Mouse (Mus musculus) lung, postnatal 0 days (tissue): Measurements from ENCODE around the gene Xpo4. TPM values are rescaled to one million over a fixed set of nuclear protein-coding genes. Genes with fewer than 3 reads are reported as not detected.

Experiments used
- ATAC-seq: fragments of 200-750 bp; cut with Nextera tagmentation; 2 replicates; pipeline ENCODE4 v1.8.0; 2017; ENCODE audit warnings: moderate library complexity
- DNase-seq: peaks from one replicate; pipeline ENCODE4 v3.0.0-alpha.2; 2016; ENCODE audit warnings: low spot score
- H3K27ac ChIP-seq: fragments of 300-500 bp; sonication (generic); 2 replicates; pipeline ENCODE4 v1.5.1; 2014; ENCODE audit warnings: antibody characterized with exemption, mild to moderate bottlenecking, low read length, mixed read lengths
- H3K27me3 ChIP-seq: fragments of 300-500 bp; sonication (generic); replicated peaks from 2 replicates; pipeline ENCODE4 v1.6.1; 2014; ENCODE audit warnings: low read length, mixed read lengths; ENCODE audit not compliant: insufficient read depth
- H3K36me3 ChIP-seq: fragments of 300-500 bp; sonication (generic); 2 replicates; pipeline ENCODE4 v1.6.1; 2014; ENCODE audit warnings: low read length, mixed read lengths; ENCODE audit not compliant: insufficient read depth
- H3K4me1 ChIP-seq: fragments of 300-500 bp; sonication (generic); 2 replicates; pipeline ENCODE4 v1.6.1; 2014; ENCODE audit warnings: antibody characterized with exemption, low read depth, low read length, mixed read lengths; ENCODE audit not compliant: insufficient read depth
- H3K4me2 ChIP-seq: fragments of 300-500 bp; sonication (generic); replicated peaks from 2 replicates; pipeline ENCODE4 v1.6.1; 2014; ENCODE audit warnings: low read depth, mild to moderate bottlenecking, low read length, moderate library complexity, mixed read lengths
- H3K4me3 ChIP-seq: fragments of 300-500 bp; sonication (generic); 2 replicates; pipeline ENCODE4 v1.5.1; 2014; ENCODE audit warnings: low read depth, low read length
- H3K9ac ChIP-seq: fragments of 300-500 bp; sonication (generic); replicated peaks from 2 replicates; pipeline ENCODE4 v1.6.1; 2014; ENCODE audit warnings: low read depth, mild to moderate bottlenecking
- H3K9me3 ChIP-seq: fragments of 300-500 bp; sonication (generic); 2 replicates; pipeline ENCODE4 v1.6.1; 2016; ENCODE audit warnings: low read length, mixed read lengths
- CTCF ChIP-seq: IDR thresholded peaks from 2 replicates; pipeline ENCODE4 v1.5.1; 2016; ENCODE audit warnings: antibody characterized with exemption, mild to moderate bottlenecking
- EP300 ChIP-seq: IDR thresholded peaks from 2 replicates; pipeline ENCODE4 v1.6.1; 2016; ENCODE audit warnings: antibody characterized with exemption, mild to moderate bottlenecking, control low read depth
- WGBS: fragments of 180-500 bp; shearing (Covaris S2); extraction: QIAGEN DNeasy Blood & Tissue Kit; methylation state at CpG from one replicate; pipeline ENCODE4 v1.1.7; 2014; 5-methylcytosine and 5-hydroxymethylcytosine counted together
- polyA plus RNA-seq: library from polyadenylated mRNA; unstranded; fragments of >200 nt; fragmentation: Nextera tagmentation; extraction: Ambion mirVana; gene quantifications from 2 replicates; pipeline ENCODE4 v1.2.1, GENCODE M21; 2015

Xpo4 gene
- polyA plus RNA-seq, 1 experiment from 2014 or later: 6.4 TPM

GRCm38 (mm10) chr14:57620598-57621236 lies 44.5 kb downstream of the Xpo4 start:
- no peaks in the 10 kb centered on the region for H3K4me1 ChIP-seq
- no peak overlapping the region for H3K27ac ChIP-seq
- no peak overlapping the region for H3K4me2 ChIP-seq
- no peaks in the 10 kb centered on the region for H3K27me3 ChIP-seq
- no peaks in the 10 kb centered on the region for H3K9me3 ChIP-seq
- H3K9ac ChIP-seq: no peak overlapping the region
- no peak for ATAC-seq
- DNase-seq: no peak
- TF ChIP-seq CTCF: no peak
- no peak for TF ChIP-seq EP300
- WGBS: 57% methylated on average over 4 of the region's 4 CpGs
- peaks cover 5% of the 10 kb centered on the region; the same call in 1 of the 2 replicates for H3K36me3 ChIP-seq
- H3K4me3 ChIP-seq: no peak overlapping the region

GRCm38 (mm10) chr14:57619487-57619886 lies 45.7 kb downstream of the Xpo4 start:
- Histone ChIP-seq H3K4me1 (no peaks in the 10 kb centered on the region), H3K9ac (no peak overlapping the region), H3K27ac (no peak overlapping the region), H3K27me3 (no peaks in the 10 kb centered on the region), H3K9me3 (no peaks in the 10 kb centered on the region), H3K36me3 (0 out of 2 replicates have a peak, but pooled peaks cover 5% of the 10 kb centered on the region), H3K4me3 (no peak overlapping the region), H3K4me2 (no peak overlapping the region)
- peak; percentile 90 for DNase-seq
- WGBS: 36% methylated on average over 2 of the region's 2 CpGs
- TF ChIP-seq EP300 (no peak), CTCF (peak; percentile 87)
- peak; percentile 80 for ATAC-seq

- no peak overlapping the region for H3K4me2 ChIP-seq
- no peak overlapping the region for H3K27ac ChIP-seq
- no peaks in the 10 kb centered on the region for H3K9me3 ChIP-seq
- no peaks in the 10 kb centered on the region for H3K4me1 ChIP-seq
- no peak overlapping the region for H3K4me3 ChIP-seq
- no peak for TF ChIP-seq EP300
- TF ChIP-seq CTCF: no peak
- no peak for ATAC-seq
- H3K36me3 ChIP-seq: 0 out of 2 replicates have a peak, but pooled peaks cover 3% of the 10 kb centered on the region
- no peaks in the 10 kb centered on the region for H3K27me3 ChIP-seq
- H3K9ac ChIP-seq: no peak overlapping the region
- 85% methylated on average over 1 of the region's 1 CpGs for WGBS
- peak; percentile 16 for DNase-seq
Measured at GRCm38 (mm10) chr14:57617675-57618074, 47.6 kb downstream of the Xpo4 start.

GRCm38 (mm10) chr14:57616339-57616965 lies 48.8 kb downstream of the Xpo4 start:
- Histone ChIP-seq H3K9me3 (no peaks in the 10 kb centered on the region), H3K27ac (peak overlapping the region; percentile 11; the same call in 1 of the 2 replicates), H3K4me1 (no peaks in the 10 kb centered on the region), H3K27me3 (no peaks in the 10 kb centered on the region), H3K9ac (no peak overlapping the region), H3K4me2 (no peak overlapping the region), H3K4me3 (no peak overlapping the region), H3K36me3 (no peaks in the 10 kb centered on the region)
- WGBS: 45% methylated on average over 6 of the region's 6 CpGs
- no peak for TF ChIP-seq EP300
- peak; percentile 12; the same call in 1 of the 2 replicates for TF ChIP-seq CTCF
- peak; percentile 43 for ATAC-seq
- peak; percentile 49 for DNase-seq

- Histone ChIP-seq H3K27ac (peak overlapping the region; percentile 28; the same call in 1 of the 2 replicates), H3K36me3 (no peaks in the 10 kb centered on the region), H3K4me2 (no peak overlapping the region), H3K9me3 (no peaks in the 10 kb centered on the region), H3K27me3 (no peaks in the 10 kb centered on the region), H3K9ac (no peak overlapping the region), H3K4me1 (no peaks in the 10 kb centered on the region), H3K4me3 (no peak overlapping the region)
- ATAC-seq: 0 out of 2 replicates have a peak, but pooled peaks have one; percentile 32
- DNase-seq: peak; percentile 18
- TF ChIP-seq CTCF: no peak
- TF ChIP-seq EP300: no peak
- 61% methylated on average over 6 of the region's 6 CpGs for WGBS
Measured at GRCm38 (mm10) chr14:57615828-57616227, 49.4 kb downstream of the Xpo4 start.

GRCm38 (mm10) chr14:57611034-57611433 lies 54.2 kb downstream of the Xpo4 start:
- Histone ChIP-seq H3K4me3 (no peak overlapping the region), H3K9ac (no peak overlapping the region), H3K9me3 (no peaks in the 10 kb centered on the region), H3K36me3 (no peaks in the 10 kb centered on the region), H3K4me2 (no peak overlapping the region), H3K27me3 (no peaks in the 10 kb centered on the region), H3K27ac (no peak overlapping the region), H3K4me1 (peaks cover 8% of the 10 kb centered on the region; the same call in 1 of the 2 replicates)
- TF ChIP-seq EP300 (no peak), CTCF (no peak)
- DNase-seq: no peak
- ATAC-seq: no peak
- 85% methylated on average over 2 of the region's 2 CpGs for WGBS
